In the genomic region with DNA sequence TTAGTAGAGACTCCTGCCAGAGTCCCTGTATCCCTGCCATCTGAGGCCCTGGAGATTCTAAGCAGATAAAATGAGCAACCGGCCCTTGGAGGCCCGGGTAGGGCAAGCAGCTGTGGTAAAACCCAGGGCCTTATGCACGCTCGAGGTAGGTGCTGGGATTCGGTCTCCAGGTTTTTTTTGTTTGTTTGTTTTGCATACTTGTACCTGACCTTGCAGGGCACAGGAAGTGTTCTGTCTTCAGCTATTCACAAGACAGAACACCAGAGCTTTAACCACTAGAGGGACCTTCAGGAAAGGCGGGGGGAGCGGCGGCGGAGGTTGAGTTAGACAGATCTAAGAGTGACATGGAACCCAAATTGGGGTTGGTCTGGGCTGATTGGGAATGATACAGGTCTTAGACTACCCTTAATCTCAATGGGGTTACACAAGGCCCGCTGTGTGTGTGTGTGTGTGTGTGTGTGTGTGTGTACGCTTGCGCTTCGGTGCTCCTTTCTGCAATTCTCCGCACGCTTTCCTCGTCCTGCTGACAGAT, we compare ENCODE assay signal across 8 mouse cellular contexts. TPM values are rescaled to one million over a fixed set of nuclear protein-coding genes. Genes with fewer than 3 reads are reported as not detected.
DNase-seq lines count a peak whose midpoint lies in the region; ATAC-seq and TF ChIP-seq lines count a peak whose summit lies in the region.

No protein-coding gene starts in this region.

- peak overlapping the region; percentile 95 for H3K4me2 ChIP-seq in heart, embryonic 13.5 days
- H3K4me2 ChIP-seq in kidney, postnatal 0 days (ENCODE audit: low read length), result peak overlapping the region; percentile 88
- H3K4me2 ChIP-seq in liver, embryonic 12.5 days, result peak overlapping the region; percentile 86
- peak overlapping the region; percentile 94 for H3K4me2 ChIP-seq in stomach, embryonic 16.5 days (ENCODE audit: low read depth, low read length)

- H3K4me3 ChIP-seq in heart, embryonic 13.5 days, result peak overlapping the region; percentile 60
- H3K4me3 ChIP-seq in kidney, postnatal 0 days (replicated peaks; ENCODE audit: low read depth, low read length), result peak overlapping the region; percentile 45
- H3K4me3 ChIP-seq in liver, embryonic 12.5 days, result peak overlapping the region; percentile 59
- peak overlapping the region; percentile 64 for H3K4me3 ChIP-seq in stomach, embryonic 16.5 days (replicated peaks; ENCODE audit: low read length)

- under 1% methylated on average over 16 of the region's 16 CpGs for WGBS in heart, embryonic 13.5 days
- 1% methylated on average over 16 of the region's 16 CpGs for WGBS in kidney, postnatal 0 days
- WGBS in liver, embryonic 12.5 days (ENCODE audit: insufficient replicate concordance), result under 1% methylated on average over 16 of the region's 16 CpGs
- 2% methylated on average over 16 of the region's 16 CpGs for WGBS in stomach, embryonic 16.5 days

- peak; percentile 52; the same call in 1 of the 2 replicates for ATAC-seq in erythroblast, adult 5-6 weeks (replicated peaks; ENCODE audit: low FRiP score, poor library complexity, severe bottlenecking)
- peak; percentile 41; the same call in 1 of the 2 replicates for ATAC-seq in heart, embryonic 13.5 days (ENCODE audit: extremely low read depth, insufficient number of reproducible peaks, low FRiP score, low TSS enrichment)
- ATAC-seq in kidney, postnatal 0 days (replicated peaks; ENCODE audit: low FRiP score, low read depth), result peak; percentile 70
- peak; percentile 70 for ATAC-seq in liver, embryonic 12.5 days
- ATAC-seq in stomach, embryonic 16.5 days (ENCODE audit: insufficient read depth, low FRiP score), result peak; percentile 79

- peak; percentile 67; the same call in 1 of the 2 replicates for TF ChIP-seq CTCF in brain, embryonic 14.5 days (IDR thresholded peaks at IDR 0.05; ENCODE audit: borderline replicate concordance, extremely low read depth, insufficient read depth, insufficient read length)
- peak; percentile 69 for TF ChIP-seq CTCF in kidney, postnatal 0 days (IDR thresholded peaks at IDR 0.05; ENCODE audit: low read depth)

- H3K27ac ChIP-seq in heart, embryonic 13.5 days (replicated peaks), result peak overlapping the region; percentile 32
- H3K27ac ChIP-seq in kidney, postnatal 0 days, result peak overlapping the region; percentile 81
- H3K27ac ChIP-seq in liver, embryonic 12.5 days, result peak overlapping the region; percentile 43; the same call in 1 of the 2 replicates
- H3K27ac ChIP-seq in stomach, embryonic 16.5 days (ENCODE audit: low read length), result peak overlapping the region; percentile 76

- H3K36me3 ChIP-seq in heart, embryonic 13.5 days, result 0 out of 2 replicates have a peak, but pooled peaks cover 3% of the 10 kb centered on the region
- no peaks in the 10 kb centered on the region for H3K36me3 ChIP-seq in kidney, postnatal 0 days (ENCODE audit: insufficient read depth, low read length)
- H3K36me3 ChIP-seq in liver, embryonic 12.5 days, result no peaks in the 10 kb centered on the region
- H3K36me3 ChIP-seq in stomach, embryonic 16.5 days (ENCODE audit: control insufficient read depth, insufficient read depth, low read length), result no peaks in the 10 kb centered on the region

- TF ChIP-seq POLR2A in brain, embryonic 14.5 days (IDR thresholded peaks at IDR 0.05; ENCODE audit: borderline replicate concordance, extremely low read depth, insufficient read depth, insufficient read length, poor library complexity, severe bottlenecking), result no peak

- peak overlapping the region; percentile 80 for H3K9ac ChIP-seq in heart, embryonic 13.5 days
- H3K9ac ChIP-seq in kidney, postnatal 0 days (ENCODE audit: low read depth, low read length), result peak overlapping the region; percentile 47
- peak overlapping the region; percentile 56; the same call in 1 of the 2 replicates for H3K9ac ChIP-seq in liver, embryonic 12.5 days
- peak overlapping the region; percentile 71 for H3K9ac ChIP-seq in stomach, embryonic 16.5 days (ENCODE audit: low read length)

- no peaks in the 10 kb centered on the region; the same call in 1 of the 2 replicates for H3K27me3 ChIP-seq in heart, embryonic 13.5 days (replicated peaks)
- H3K27me3 ChIP-seq in kidney, postnatal 0 days (ENCODE audit: insufficient read depth, low read length), result no peaks in the 10 kb centered on the region
- no peaks in the 10 kb centered on the region; the same call in 1 of the 2 replicates for H3K27me3 ChIP-seq in liver, embryonic 12.5 days (replicated peaks)
- H3K27me3 ChIP-seq in stomach, embryonic 16.5 days (ENCODE audit: control insufficient read depth, insufficient read depth, low read length), result no peaks in the 10 kb centered on the region

- DNase-seq in CD4-positive helper T cell, adult 2 months (ENCODE audit: low read depth, low spot score), result peak; percentile 69
- DNase-seq in brain, embryonic 14.5 days (ENCODE audit: low read depth), result peak; percentile 76
- peak; percentile 88 for DNase-seq in kidney, postnatal 0 days (ENCODE audit: low spot score)
- DNase-seq in naive thymus-derived CD4-positive, alpha-beta T cell, adult 2 months (ENCODE audit: low read depth), result peak; percentile 56

- no peaks in the 10 kb centered on the region for H3K9me3 ChIP-seq in heart, embryonic 13.5 days
- H3K9me3 ChIP-seq in kidney, postnatal 0 days (replicated peaks; ENCODE audit: low read length), result no peaks in the 10 kb centered on the region
- H3K9me3 ChIP-seq in liver, embryonic 12.5 days (replicated peaks), result no peaks in the 10 kb centered on the region
- H3K9me3 ChIP-seq in stomach, embryonic 16.5 days (replicated peaks; ENCODE audit: control insufficient read depth, low read length), result no peaks in the 10 kb centered on the region

- peaks cover 25% of the 10 kb centered on the region for H3K4me1 ChIP-seq in heart, embryonic 13.5 days
- H3K4me1 ChIP-seq in kidney, postnatal 0 days (replicated peaks; ENCODE audit: insufficient read depth, low read length), result 0 out of 2 replicates have a peak, but pooled peaks cover 2% of the 10 kb centered on the region
- peaks cover 16% of the 10 kb centered on the region for H3K4me1 ChIP-seq in liver, embryonic 12.5 days
- peaks cover 2% of the 10 kb centered on the region; the same call in 1 of the 2 replicates for H3K4me1 ChIP-seq in stomach, embryonic 16.5 days (ENCODE audit: control insufficient read depth, insufficient read depth, low read length)

RNA-seq across cellular contexts. Expression of a gene that starts 0.6 kb away (rescaled TPM):
- 2.2 and 3.4 TPM in 2 replicates for polyA plus RNA-seq in brain, embryonic 14.5 days (2012; rRNA removed)
- 2.3 and 2.9 TPM in 2 replicates for total RNA-seq in erythroblast, adult 5-6 weeks (2015; ENCODE audit: low replicate concordance)
- 2.4 and 3.1 TPM in 2 replicates for total RNA-seq in erythroblast, adult 5-6 weeks (2017; ENCODE audit: low replicate concordance)
- polyA plus RNA-seq in heart, embryonic 13.5 days (2015; fragmentation: Nextera tagmentation; extraction: Ambion mirVana), result 5.1 and 5.5 TPM in 2 replicates
- polyA plus RNA-seq in kidney, postnatal 0 days (2015; fragmentation: Nextera tagmentation; extraction: Ambion mirVana), result 7.2 and 8.3 TPM in 2 replicates
- polyA plus RNA-seq in liver, embryonic 12.5 days (2016; fragmentation: Nextera tagmentation; extraction: Ambion mirVana), result 3.9 and 4.0 TPM in 2 replicates
- polyA plus RNA-seq in stomach, embryonic 16.5 days (2015; fragmentation: Nextera tagmentation; extraction: Ambion mirVana), result 20.3 and 24.6 TPM in 2 replicates

RNA-seq across cellular contexts. Expression of a gene that starts 27.1 kb away (rescaled TPM):
- 2.0 and 2.3 TPM in 2 replicates for polyA plus RNA-seq in brain, embryonic 14.5 days (2012; rRNA removed)
- total RNA-seq in erythroblast, adult 5-6 weeks (2015; ENCODE audit: low replicate concordance), result not detected in 2 replicates
- total RNA-seq in erythroblast, adult 5-6 weeks (2017; ENCODE audit: low replicate concordance), result not detected in 2 replicates
- polyA plus RNA-seq in heart, embryonic 13.5 days (2015; fragmentation: Nextera tagmentation; extraction: Ambion mirVana), result 6.4 and 8.5 TPM in 2 replicates
- polyA plus RNA-seq in kidney, postnatal 0 days (2015; fragmentation: Nextera tagmentation; extraction: Ambion mirVana), result 24.5 and 24.9 TPM in 2 replicates
- polyA plus RNA-seq in liver, embryonic 12.5 days (2016; fragmentation: Nextera tagmentation; extraction: Ambion mirVana), result 2.8 and 3.7 TPM in 2 replicates
- 17.1 and 19.6 TPM in 2 replicates for polyA plus RNA-seq in stomach, embryonic 16.5 days (2015; fragmentation: Nextera tagmentation; extraction: Ambion mirVana)

RNA-seq across cellular contexts. Expression of a gene that starts 30.6 kb away (rescaled TPM):
- not detected in 2 replicates for polyA plus RNA-seq in brain, embryonic 14.5 days (2012; rRNA removed)
- not detected in 2 replicates for total RNA-seq in erythroblast, adult 5-6 weeks (2015; ENCODE audit: low replicate concordance)
- not detected in 2 replicates for total RNA-seq in erythroblast, adult 5-6 weeks (2017; ENCODE audit: low replicate concordance)
- polyA plus RNA-seq in heart, embryonic 13.5 days (2015; fragmentation: Nextera tagmentation; extraction: Ambion mirVana), result not detected in 2 replicates
- polyA plus RNA-seq in kidney, postnatal 0 days (2015; fragmentation: Nextera tagmentation; extraction: Ambion mirVana), result not detected in 2 replicates
- polyA plus RNA-seq in liver, embryonic 12.5 days (2016; fragmentation: Nextera tagmentation; extraction: Ambion mirVana), result not detected in 2 replicates
- not detected in 2 replicates for polyA plus RNA-seq in stomach, embryonic 16.5 days (2015; fragmentation: Nextera tagmentation; extraction: Ambion mirVana)

Comparison
In these comparisons a context has a peak if more than half of its experiments do, and no peak if none do; other contexts are left out.
1. Peak in every context shown above with its lines: DNase-seq, ATAC-seq, H3K4me3 ChIP-seq and H3K27ac ChIP-seq.